ENCODE assay signal across 29 mouse cellular contexts in genomic region chr2:179924038-179924437, GRCm38 (mm10).
"Had no signal": no experiment of that assay in that cellular context is flagged by ENCODE, and none has a peak within 500 bp of the region (broad histone marks: within the 10 kb centered on the region; RNA-seq: fewer than 3 reads in every experiment).

No protein-coding gene starts in this region.

- DNase-seq: gastrocnemius, postnatal 14 days; gastrocnemius, postnatal 36 days; heart, adult 11 months; heart, adult 2 months; heart, postnatal 14 days; heart, postnatal 4 days; kidney, adult 18-20 months; kidney, adult 8-10 months; kidney, postnatal 10 days; kidney, postnatal 25 days; kidney, postnatal 4 days; liver; liver, embryonic 13.5 days had no signal

- H3K9me3 ChIP-seq: heart, embryonic 15.5 days; intestine, embryonic 15.5 days; limb, embryonic 10.5 days; liver, embryonic 13.5 days; liver, embryonic 15.5 days had no signal

- H3K4me1 ChIP-seq: heart, embryonic 13.5 days; heart, embryonic 15.5 days; hindbrain, embryonic 10.5 days; hindbrain, embryonic 12.5 days; intestine, embryonic 15.5 days; limb, embryonic 10.5 days; limb, embryonic 12.5 days; liver, embryonic 13.5 days; liver, embryonic 15.5 days had no signal

- ATAC-seq: hindbrain, embryonic 16.5 days; inflammation-experienced regulatory T-cells, adult 6 months; intestine, embryonic 15.5 days; intestine, postnatal 0 days had no signal

- H3K4me2 ChIP-seq: heart, embryonic 11.5 days; heart, embryonic 13.5 days; heart, embryonic 15.5 days; hindbrain, embryonic 12.5 days; hindbrain, embryonic 14.5 days; intestine, embryonic 15.5 days; limb, embryonic 12.5 days; liver, embryonic 11.5 days; liver, embryonic 13.5 days; liver, embryonic 15.5 days had no signal

- H3K27ac ChIP-seq: heart, adult 2 months; heart, embryonic 13.5 days; heart, embryonic 15.5 days; hindbrain, embryonic 10.5 days; hindbrain, embryonic 12.5 days; hindbrain, embryonic 14.5 days; intestine, embryonic 15.5 days; layer of hippocampus, adult 2 months; left cerebral cortex, adult 2 months; limb, embryonic 10.5 days; limb, embryonic 12.5 days; liver, embryonic 13.5 days; liver, embryonic 15.5 days had no signal

- H3K9ac ChIP-seq: heart, embryonic 13.5 days; heart, embryonic 15.5 days; hindbrain, embryonic 12.5 days; hindbrain, embryonic 14.5 days; intestine, embryonic 15.5 days; limb, embryonic 12.5 days; liver, embryonic 13.5 days; liver, embryonic 15.5 days had no signal

- H3K27me3 ChIP-seq: heart, embryonic 13.5 days; heart, embryonic 15.5 days; hindbrain, embryonic 12.5 days; intestine, embryonic 15.5 days; limb, embryonic 12.5 days; liver, embryonic 13.5 days; liver, embryonic 15.5 days had no signal

- H3K4me3 ChIP-seq: heart, adult 2 months; heart, embryonic 13.5 days; heart, embryonic 15.5 days; hindbrain, embryonic 10.5 days; hindbrain, embryonic 12.5 days; intestine, embryonic 15.5 days; layer of hippocampus, adult 2 months; left cerebral cortex, adult 2 months; limb, embryonic 10.5 days; limb, embryonic 12.5 days; liver, embryonic 13.5 days; liver, embryonic 15.5 days had no signal
